ENCODE assay signal across 15 mouse cellular contexts in genomic region chr4:106941475-106941874, GRCm38 (mm10). TPM values are rescaled to one million over a fixed set of nuclear protein-coding genes. Genes with fewer than 3 reads are reported as not detected.
DNase-seq lines count a peak whose midpoint lies in the region; ATAC-seq and TF ChIP-seq lines count a peak whose summit lies in the region.
"Had no signal": no experiment of that assay in that cellular context is flagged by ENCODE, and none has a peak within 500 bp of the region (broad histone marks: within the 10 kb centered on the region; RNA-seq: fewer than 3 reads in every experiment).

No protein-coding gene starts in this region.

- peak; percentile 38 for DNase-seq in adrenal gland, adult 2 months
- no peak for DNase-seq in adrenal gland, postnatal 10 days
- DNase-seq in limb, embryonic 10.5 days (ENCODE audit: low spot score): no peak
- peak; percentile 69 for DNase-seq in G1E (ENCODE audit: low spot score)
- no peak for DNase-seq in left cerebral cortex, postnatal 10 days (ENCODE audit: extremely low spot score in 1 of 2, low spot score in 2 of 2)
- DNase-seq: cerebellum, postnatal 14 days; heart, adult 11 months; heart, postnatal 4 days; liver, postnatal 0 days had no signal

- H3K4me2 ChIP-seq in limb, embryonic 12.5 days: 0 out of 2 replicates have a peak overlapping the region, but pooled peaks have one; percentile 10
- no peak overlapping the region for H3K4me2 ChIP-seq in forebrain, embryonic 15.5 days (replicated peaks)

- H3K27ac ChIP-seq in limb, embryonic 12.5 days: 0 out of 2 replicates have a peak overlapping the region, but pooled peaks have one; percentile 23
- no peak overlapping the region for H3K27ac ChIP-seq in limb, embryonic 10.5 days
- 0 out of 2 replicates have a peak overlapping the region, but pooled peaks have one; percentile 35 for H3K27ac ChIP-seq in forebrain, embryonic 15.5 days (replicated peaks)
- H3K27ac ChIP-seq: macrophage had no signal

- H3K9me3 ChIP-seq in limb, embryonic 12.5 days: no peaks in the 10 kb centered on the region
- no peaks in the 10 kb centered on the region for H3K9me3 ChIP-seq in limb, embryonic 10.5 days (replicated peaks)
- no peaks in the 10 kb centered on the region for H3K9me3 ChIP-seq in G1E (replicated peaks)
- no peaks in the 10 kb centered on the region for H3K9me3 ChIP-seq in forebrain, embryonic 15.5 days

- peak overlapping the region; percentile 27; the same call in 1 of the 2 replicates for H3K9ac ChIP-seq in limb, embryonic 12.5 days (replicated peaks)
- no peak overlapping the region for H3K9ac ChIP-seq in forebrain, embryonic 15.5 days (replicated peaks)
- H3K9ac ChIP-seq: liver, postnatal 0 days had no signal

- no peak for TF ChIP-seq CTCF in G1E (IDR thresholded peaks at IDR 0.05; ENCODE audit: low read depth, low read length)

- H3K4me1 ChIP-seq in limb, embryonic 12.5 days (replicated peaks): peaks cover 93% of the 10 kb centered on the region
- H3K4me1 ChIP-seq in limb, embryonic 10.5 days: peaks cover 88% of the 10 kb centered on the region
- H3K4me1 ChIP-seq in G1E (ENCODE audit: insufficient read depth, low read depth, low read length): peaks cover 99% of the 10 kb centered on the region
- H3K4me1 ChIP-seq in forebrain, embryonic 15.5 days: peaks cover 86% of the 10 kb centered on the region

- intact Hi-C loops in left cerebral cortex, postnatal 10 days (cut with DNase I): no loop called here

- H3K27me3 ChIP-seq in limb, embryonic 12.5 days: no peaks in the 10 kb centered on the region
- H3K27me3 ChIP-seq in limb, embryonic 10.5 days (ENCODE audit: low read depth, poor library complexity, severe bottlenecking): no peaks in the 10 kb centered on the region
- H3K27me3 ChIP-seq in G1E (ENCODE audit: insufficient read depth, low read length): no peaks in the 10 kb centered on the region
- H3K27me3 ChIP-seq in forebrain, embryonic 15.5 days: no peaks in the 10 kb centered on the region

- H3K36me3 ChIP-seq in limb, embryonic 12.5 days: peaks cover 68% of the 10 kb centered on the region
- peaks cover 98% of the 10 kb centered on the region for H3K36me3 ChIP-seq in limb, embryonic 10.5 days
- peaks cover 98% of the 10 kb centered on the region for H3K36me3 ChIP-seq in G1E (replicated peaks)
- H3K36me3 ChIP-seq in forebrain, embryonic 15.5 days: no peaks in the 10 kb centered on the region

- H3K4me3 ChIP-seq in limb, embryonic 12.5 days (replicated peaks): no peak overlapping the region
- H3K4me3 ChIP-seq in limb, embryonic 10.5 days: no peak overlapping the region
- H3K4me3 ChIP-seq in G1E (ENCODE audit: low read depth, low read length): peak overlapping the region; percentile 56; the same call in 1 of the 2 replicates
- no peak overlapping the region for H3K4me3 ChIP-seq in forebrain, embryonic 15.5 days
- H3K4me3 ChIP-seq: layer of hippocampus, adult 2 months; myocyte had no signal

- ATAC-seq in limb, embryonic 12.5 days (ENCODE audit: insufficient number of reproducible peaks, insufficient read depth, low FRiP score, low TSS enrichment, low read depth): no peak
- 0 out of 2 replicates have a peak, but pooled peaks have one; percentile 19 for ATAC-seq in G1E (ENCODE audit: extremely low read depth, insufficient number of reproducible peaks, low FRiP score, poor library complexity, severe bottlenecking)
- ATAC-seq in forebrain, embryonic 15.5 days (replicated peaks): no peak
- ATAC-seq in cerebellum, adult (ENCODE audit: insufficient number of reproducible peaks, low FRiP score, low TSS enrichment): no peak
- ATAC-seq: liver, postnatal 0 days had no signal

RNA-seq across cellular contexts. Expression of gene Ssbp3, which starts 31.0 kb away (rescaled TPM):
- total RNA-seq in adrenal gland, adult 2 months (2021): 10 to 100 TPM; 73.9 to 88.5 TPM
- polyA plus RNA-seq in adrenal gland, adult 2 months (2012; rRNA removed): 54.3 and 85.0 TPM in 2 replicates
- total RNA-seq in adrenal gland, postnatal 10 days (2021): 10 to 100 TPM; 50.8 to 69.0 TPM
- 278 and 295 TPM in 2 replicates for polyA plus RNA-seq in limb, embryonic 12.5 days (2016; fragmentation: Nextera tagmentation; extraction: Ambion mirVana)
- polyA plus RNA-seq in limb, embryonic 10.5 days (2016; fragmentation: Nextera tagmentation; extraction: Ambion mirVana): 225 and 250 TPM in 2 replicates
- total RNA-seq in G1E (2014; fragmentation: Nextera tagmentation): 232 and 311 TPM in 2 replicates
- total RNA-seq in G1E (2017): 27.5 and 46.6 TPM in 2 replicates
- 685 and 787 TPM in 2 replicates for polyA plus RNA-seq in G1E (2012)
- polyA plus RNA-seq in forebrain, embryonic 15.5 days (2015; fragmentation: Nextera tagmentation; extraction: Ambion mirVana): 198 and 201 TPM in 2 replicates
- total RNA-seq in left cerebral cortex, postnatal 10 days (2021): 100 to 1,000 TPM; 114 to 119 TPM

Comparison
In these comparisons a context has a peak if more than half of its experiments do, and no peak if none do; other contexts are left out.
1. DNase-seq: peak in adrenal gland, adult 2 months (single experiment) and G1E (single experiment); none in adrenal gland, postnatal 10 days (single experiment), limb, embryonic 10.5 days (single experiment) and left cerebral cortex, postnatal 10 days (0 of 2).